Mouse (Mus musculus): ENCODE results near the gene F7. TPM values are rescaled to one million over a fixed set of nuclear protein-coding genes. Genes with fewer than 3 reads are reported as not detected.

Gene F7
- polyA plus RNA-seq, 1 experiment from 2014 or later = 11.0 TPM

DNA sequence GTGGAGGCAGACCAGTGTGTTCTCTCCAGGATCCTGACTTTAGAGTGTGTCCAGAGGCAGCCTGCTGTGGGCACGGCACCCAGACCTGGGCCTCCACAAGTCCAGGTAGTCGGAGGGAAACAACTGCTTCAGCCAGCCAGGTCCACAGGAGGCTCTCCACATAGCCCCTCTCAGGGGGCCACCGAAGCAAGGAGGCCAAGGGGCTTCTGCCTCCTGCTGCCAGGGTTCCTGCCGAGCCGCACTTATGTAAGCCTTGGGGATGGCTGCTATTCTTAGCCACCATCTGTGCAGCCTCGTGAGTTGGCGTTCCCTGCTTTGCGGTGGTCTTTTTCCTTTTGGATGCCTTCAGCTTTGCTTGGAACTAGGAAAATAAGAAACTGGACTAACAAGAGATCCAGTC is 38.3 kb upstream of the F7 start:
- Histone ChIP-seq H3K36me3 (ENCODE audit: control insufficient read depth, insufficient read depth) (no peaks in the 10 kb centered on the region), H3K4me3 (ENCODE audit: low read depth, low read length) (no peak overlapping the region), H3K9ac (ENCODE audit: low read depth, low read length) (no peak overlapping the region), H3K4me2 (ENCODE audit: low read depth, low read length) (no peak overlapping the region), H3K27me3 (ENCODE audit: control insufficient read depth, insufficient read depth, low read depth, low read length) (no peaks in the 10 kb centered on the region), H3K27ac (ENCODE audit: low read length) (no peak overlapping the region), H3K4me1 (ENCODE audit: control insufficient read depth, low read depth, low read length) (no peaks in the 10 kb centered on the region), H3K9me3 (replicated peaks; ENCODE audit: control insufficient read depth, low read length) (no peaks in the 10 kb centered on the region)
- 65% methylated on average over 8 of the region's 8 CpGs for WGBS (ENCODE audit: insufficient replicate concordance)
- ATAC-seq (ENCODE audit: low read depth) = no peak

DNA sequence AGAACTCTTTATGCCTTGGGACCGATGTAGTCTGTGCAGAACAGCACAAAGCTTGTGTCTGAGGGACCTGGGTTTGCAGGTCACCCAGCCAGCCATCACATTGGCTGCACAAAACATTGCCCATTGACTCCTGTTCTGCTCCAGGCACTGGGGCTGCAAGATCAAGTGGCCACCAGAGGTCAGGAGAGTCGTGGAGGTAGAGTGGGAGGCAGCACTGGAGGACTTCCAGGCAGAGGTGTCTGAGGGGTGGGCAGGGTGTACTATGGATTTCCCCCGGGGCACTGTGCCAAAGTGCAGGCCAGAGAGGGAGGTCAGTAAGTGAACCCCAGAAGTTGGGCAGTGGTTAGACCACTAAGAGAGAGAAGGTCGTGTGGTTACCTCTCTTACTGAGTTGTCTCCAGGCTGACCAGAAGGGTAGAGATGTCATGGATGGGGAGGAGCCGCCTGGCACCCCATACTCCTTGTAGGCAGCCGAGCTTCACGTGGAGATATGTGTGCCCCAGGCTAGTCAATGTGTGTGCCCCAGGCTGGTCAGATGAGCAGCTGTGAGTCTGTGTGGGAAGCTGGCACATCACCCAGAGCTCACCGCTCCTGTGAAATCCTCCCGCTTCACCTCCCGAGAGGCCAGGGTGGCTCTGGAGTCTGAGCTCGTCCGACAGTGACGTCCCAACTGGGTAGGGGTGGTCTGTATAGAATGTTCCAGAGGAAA is 37.0 kb upstream of the F7 start:
- Histone ChIP-seq H3K27ac (ENCODE audit: low read length) (no peak overlapping the region), H3K9me3 (replicated peaks; ENCODE audit: control insufficient read depth, low read length) (no peaks in the 10 kb centered on the region), H3K4me3 (ENCODE audit: low read depth, low read length) (no peak overlapping the region), H3K36me3 (ENCODE audit: control insufficient read depth, insufficient read depth) (no peaks in the 10 kb centered on the region), H3K9ac (ENCODE audit: low read depth, low read length) (no peak overlapping the region), H3K4me2 (ENCODE audit: low read depth, low read length) (no peak overlapping the region), H3K27me3 (ENCODE audit: control insufficient read depth, insufficient read depth, low read depth, low read length) (no peaks in the 10 kb centered on the region), H3K4me1 (ENCODE audit: control insufficient read depth, low read depth, low read length) (no peaks in the 10 kb centered on the region)
- WGBS (ENCODE audit: insufficient replicate concordance) = 58% methylated on average over 13 of the region's 13 CpGs
- no peak for ATAC-seq (ENCODE audit: low read depth)

DNA sequence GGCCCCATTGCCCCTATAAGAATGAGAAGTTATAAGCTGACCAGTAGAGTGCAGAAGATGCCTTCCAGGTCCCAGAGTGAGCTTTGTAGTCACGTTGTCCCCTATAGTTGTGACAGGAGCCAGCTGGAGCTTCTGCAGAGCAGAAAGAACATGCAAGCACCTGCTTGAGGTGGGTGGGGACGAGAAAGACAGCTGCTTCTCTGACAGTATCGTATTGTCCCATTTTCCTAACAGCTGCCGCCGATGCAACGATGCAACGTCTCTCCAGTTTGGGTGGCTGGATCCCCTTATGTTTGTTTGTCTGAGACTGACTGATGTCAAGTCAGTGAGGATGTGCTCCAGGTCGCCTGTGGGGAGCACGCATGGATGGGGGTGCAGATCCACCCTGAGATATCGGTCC is 34.4 kb upstream of the F7 start:
- Histone ChIP-seq H3K9ac (ENCODE audit: low read depth, low read length) (no peak overlapping the region), H3K4me3 (ENCODE audit: low read depth, low read length) (no peak overlapping the region), H3K36me3 (ENCODE audit: control insufficient read depth, insufficient read depth) (no peaks in the 10 kb centered on the region), H3K4me1 (ENCODE audit: control insufficient read depth, low read depth, low read length) (no peaks in the 10 kb centered on the region), H3K4me2 (ENCODE audit: low read depth, low read length) (no peak overlapping the region), H3K27ac (ENCODE audit: low read length) (no peak overlapping the region), H3K9me3 (replicated peaks; ENCODE audit: control insufficient read depth, low read length) (no peaks in the 10 kb centered on the region), H3K27me3 (ENCODE audit: control insufficient read depth, insufficient read depth, low read depth, low read length) (no peaks in the 10 kb centered on the region)
- WGBS (ENCODE audit: insufficient replicate concordance) = 71% methylated on average over 10 of the region's 10 CpGs
- ATAC-seq (ENCODE audit: low read depth) = no peak

DNA sequence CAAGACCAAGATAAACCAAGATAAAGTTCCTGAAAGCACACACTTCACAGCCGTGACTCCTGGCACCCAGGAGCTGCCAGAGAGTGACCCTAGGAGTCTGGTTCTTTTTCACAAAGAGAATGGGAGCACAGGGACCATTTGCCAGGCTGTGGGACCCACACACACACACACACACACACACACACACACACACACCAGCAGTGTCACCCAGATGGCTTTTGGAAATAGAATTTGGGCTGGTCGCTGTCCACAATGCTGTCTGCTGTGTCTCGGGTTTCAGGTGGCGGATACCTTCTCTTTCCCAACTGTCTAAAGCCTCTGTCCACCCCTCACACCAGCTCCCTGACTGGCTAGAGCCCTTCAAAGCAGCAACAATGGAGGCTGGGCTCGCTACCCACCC is 31.4 kb upstream of the F7 start:
- 53% methylated on average over 5 of the region's 5 CpGs for WGBS (ENCODE audit: insufficient replicate concordance)
- ATAC-seq (ENCODE audit: low read depth) = no peak
- no peak overlapping the region for H3K4me2 ChIP-seq (ENCODE audit: low read depth, low read length)
- H3K4me3 ChIP-seq (ENCODE audit: low read depth, low read length) = no peak overlapping the region
- no peak overlapping the region for H3K27ac ChIP-seq (ENCODE audit: low read length)
- H3K4me1 ChIP-seq (ENCODE audit: control insufficient read depth, low read depth, low read length) = no peaks in the 10 kb centered on the region
- H3K36me3 ChIP-seq (ENCODE audit: control insufficient read depth, insufficient read depth) = no peaks in the 10 kb centered on the region
- no peaks in the 10 kb centered on the region for H3K9me3 ChIP-seq (replicated peaks; ENCODE audit: control insufficient read depth, low read length)
- H3K9ac ChIP-seq (ENCODE audit: low read depth, low read length) = no peak overlapping the region
- no peaks in the 10 kb centered on the region for H3K27me3 ChIP-seq (ENCODE audit: control insufficient read depth, insufficient read depth, low read depth, low read length)

DNA sequence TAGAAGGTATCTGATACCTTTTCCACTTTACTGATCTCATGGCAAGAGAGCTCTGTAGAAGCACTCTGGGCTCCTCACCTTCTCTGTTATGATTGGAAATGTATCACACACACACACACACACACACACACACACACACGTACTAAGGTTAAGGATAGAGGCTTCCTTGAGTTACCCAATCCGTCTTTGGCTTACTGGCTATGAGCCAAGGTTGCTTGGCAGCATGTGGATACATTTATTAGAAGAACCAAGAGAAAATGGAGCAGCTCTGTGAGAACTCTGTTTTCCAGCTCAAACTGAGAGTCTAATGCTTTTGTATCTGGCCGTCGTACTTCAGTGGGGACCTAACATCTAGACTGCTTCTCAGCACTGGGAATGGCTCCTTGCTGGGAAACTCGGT is 30.4 kb upstream of the F7 start:
- Histone ChIP-seq H3K36me3 (ENCODE audit: control insufficient read depth, insufficient read depth) (no peaks in the 10 kb centered on the region), H3K4me1 (ENCODE audit: control insufficient read depth, low read depth, low read length) (no peaks in the 10 kb centered on the region), H3K4me3 (ENCODE audit: low read depth, low read length) (no peak overlapping the region), H3K27ac (ENCODE audit: low read length) (no peak overlapping the region), H3K4me2 (ENCODE audit: low read depth, low read length) (no peak overlapping the region), H3K9me3 (replicated peaks; ENCODE audit: control insufficient read depth, low read length) (no peaks in the 10 kb centered on the region), H3K27me3 (ENCODE audit: control insufficient read depth, insufficient read depth, low read depth, low read length) (no peaks in the 10 kb centered on the region), H3K9ac (ENCODE audit: low read depth, low read length) (no peak overlapping the region)
- no peak for ATAC-seq (ENCODE audit: low read depth)
- 69% methylated on average over 5 of the region's 5 CpGs for WGBS (ENCODE audit: insufficient replicate concordance)

DNA sequence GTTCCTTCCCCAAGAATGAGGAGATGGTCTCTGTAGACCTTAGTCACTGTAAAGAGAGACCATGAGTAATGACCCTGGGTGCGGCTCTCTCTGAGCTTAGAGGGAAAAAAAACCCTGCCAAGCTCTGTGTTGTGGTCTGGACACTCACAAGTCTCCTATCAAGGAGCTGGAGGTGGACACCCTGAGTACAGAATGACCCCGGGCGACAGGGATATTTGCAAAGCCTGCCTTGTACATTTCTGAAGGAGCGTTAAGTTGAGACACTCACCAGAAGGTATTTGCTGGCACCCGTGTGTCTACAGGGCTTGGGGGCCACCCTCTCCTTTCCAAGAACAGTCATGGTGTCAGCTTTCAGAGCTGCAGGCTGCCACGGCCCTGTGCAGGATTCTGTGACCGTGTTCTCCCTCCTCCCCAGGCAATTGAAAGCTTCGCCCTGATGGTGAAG is 29.0 kb upstream of the F7 start:
- H3K4me3 ChIP-seq (ENCODE audit: low read depth, low read length) = no peak overlapping the region
- H3K27me3 ChIP-seq (ENCODE audit: control insufficient read depth, insufficient read depth, low read depth, low read length) = no peaks in the 10 kb centered on the region
- no peak overlapping the region for H3K4me2 ChIP-seq (ENCODE audit: low read depth, low read length)
- WGBS (ENCODE audit: insufficient replicate concordance) = 55% methylated on average over 8 of the region's 8 CpGs
- H3K36me3 ChIP-seq (ENCODE audit: control insufficient read depth, insufficient read depth) = no peaks in the 10 kb centered on the region
- no peak for ATAC-seq (ENCODE audit: low read depth)
- H3K9ac ChIP-seq (ENCODE audit: low read depth, low read length) = no peak overlapping the region
- no peak overlapping the region for H3K27ac ChIP-seq (ENCODE audit: low read length)
- H3K4me1 ChIP-seq (ENCODE audit: control insufficient read depth, low read depth, low read length) = no peaks in the 10 kb centered on the region
- no peaks in the 10 kb centered on the region for H3K9me3 ChIP-seq (replicated peaks; ENCODE audit: control insufficient read depth, low read length)

DNA sequence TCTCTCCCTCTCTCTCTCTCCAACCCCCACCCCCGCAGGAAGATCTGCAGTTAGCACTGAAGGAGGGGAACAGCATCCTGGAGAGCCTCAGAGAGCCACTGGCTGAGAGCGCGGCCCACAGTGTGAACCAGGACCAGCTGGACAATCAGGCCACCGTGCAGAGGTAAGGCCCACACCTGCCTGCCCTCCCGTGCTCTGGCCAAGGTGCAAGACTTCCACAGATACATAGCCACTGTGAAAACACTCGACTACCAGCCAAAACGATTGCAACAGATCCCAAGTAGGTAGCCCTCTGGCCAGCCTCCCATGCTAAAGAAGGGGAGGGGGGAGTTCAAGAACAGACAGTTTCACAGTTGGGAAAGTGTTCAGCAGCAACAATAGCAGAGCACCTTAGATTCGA is 27.5 kb upstream of the F7 start:
- peak; percentile 24; the same call in 1 of the 2 replicates for ATAC-seq (ENCODE audit: low read depth)
- H3K9ac ChIP-seq (ENCODE audit: low read depth, low read length) = no peak overlapping the region
- WGBS (ENCODE audit: insufficient replicate concordance) = 46% methylated on average over 8 of the region's 8 CpGs

DNA sequence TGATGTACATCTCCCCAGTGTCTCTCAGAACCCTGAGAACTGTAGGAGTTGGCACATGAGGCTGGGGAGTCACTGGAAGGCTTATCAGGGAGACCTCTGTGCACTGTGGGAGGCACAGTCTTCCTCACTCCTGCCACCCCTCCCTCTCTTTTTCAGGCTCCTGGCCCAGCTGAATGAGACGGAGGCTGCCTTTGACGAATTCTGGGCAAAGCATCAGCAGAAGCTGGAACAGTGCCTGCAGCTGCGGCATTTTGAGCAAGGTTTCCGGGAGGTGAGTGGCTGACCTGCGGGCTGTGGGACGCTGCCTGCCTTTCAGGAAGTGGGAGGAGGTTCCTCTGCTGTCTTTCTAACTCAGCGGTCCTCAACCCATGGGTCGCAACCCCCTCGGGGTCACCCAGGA is 26.0 kb upstream of the F7 start:
- WGBS (ENCODE audit: insufficient replicate concordance) = 54% methylated on average over 9 of the region's 9 CpGs
- Histone ChIP-seq H3K27me3 (ENCODE audit: control insufficient read depth, insufficient read depth, low read depth, low read length) (no peaks in the 10 kb centered on the region), H3K4me2 (ENCODE audit: low read depth, low read length) (no peak overlapping the region), H3K4me1 (ENCODE audit: control insufficient read depth, low read depth, low read length) (no peaks in the 10 kb centered on the region), H3K36me3 (ENCODE audit: control insufficient read depth, insufficient read depth) (no peaks in the 10 kb centered on the region), H3K9ac (ENCODE audit: low read depth, low read length) (no peak overlapping the region), H3K27ac (ENCODE audit: low read length) (no peak overlapping the region), H3K9me3 (replicated peaks; ENCODE audit: control insufficient read depth, low read length) (no peaks in the 10 kb centered on the region), H3K4me3 (ENCODE audit: low read depth, low read length) (no peak overlapping the region)
- ATAC-seq (ENCODE audit: low read depth) = no peak

More for the DNA sequence above, 27.5 kb upstream of the F7 start:
- H3K36me3 ChIP-seq (ENCODE audit: control insufficient read depth, insufficient read depth) = no peaks in the 10 kb centered on the region
- no peak overlapping the region for H3K27ac ChIP-seq (ENCODE audit: low read length)
- no peaks in the 10 kb centered on the region for H3K27me3 ChIP-seq (ENCODE audit: control insufficient read depth, insufficient read depth, low read depth, low read length)
- H3K4me1 ChIP-seq (ENCODE audit: control insufficient read depth, low read depth, low read length) = no peaks in the 10 kb centered on the region
- H3K4me2 ChIP-seq (ENCODE audit: low read depth, low read length) = no peak overlapping the region
- no peaks in the 10 kb centered on the region for H3K9me3 ChIP-seq (replicated peaks; ENCODE audit: control insufficient read depth, low read length)
- H3K4me3 ChIP-seq (ENCODE audit: low read depth, low read length) = no peak overlapping the region

DNA sequence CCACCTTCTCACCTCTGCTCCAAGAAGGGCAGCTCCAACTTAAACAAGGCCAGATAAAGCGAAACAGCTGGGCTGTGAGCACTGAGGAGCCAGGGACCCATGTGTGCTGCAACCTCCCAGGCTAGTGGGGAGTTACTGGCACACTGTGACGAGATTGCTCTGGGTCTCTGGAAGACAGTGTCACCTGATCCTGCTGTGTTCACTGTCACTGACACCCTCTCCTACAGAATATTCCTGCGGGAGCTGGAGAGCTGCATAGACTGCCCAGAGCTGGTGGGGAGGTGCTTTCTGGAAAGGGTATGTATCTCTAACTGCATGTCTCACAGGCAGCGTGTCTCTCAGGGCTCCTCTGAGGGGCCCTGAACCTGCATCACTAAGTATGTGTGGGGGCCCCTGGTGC is 18.4 kb upstream of the F7 start:
- Histone ChIP-seq H3K9me3 (replicated peaks; ENCODE audit: control insufficient read depth, low read length) (no peaks in the 10 kb centered on the region), H3K4me1 (ENCODE audit: control insufficient read depth, low read depth, low read length) (no peaks in the 10 kb centered on the region), H3K27me3 (ENCODE audit: control insufficient read depth, insufficient read depth, low read depth, low read length) (no peaks in the 10 kb centered on the region), H3K4me2 (ENCODE audit: low read depth, low read length) (no peak overlapping the region), H3K9ac (ENCODE audit: low read depth, low read length) (no peak overlapping the region), H3K36me3 (ENCODE audit: control insufficient read depth, insufficient read depth) (no peaks in the 10 kb centered on the region), H3K4me3 (ENCODE audit: low read depth, low read length) (no peak overlapping the region), H3K27ac (ENCODE audit: low read length) (no peak overlapping the region)
- 58% methylated on average over 4 of the region's 4 CpGs for WGBS (ENCODE audit: insufficient replicate concordance)
- no peak for ATAC-seq (ENCODE audit: low read depth)
